Mouse (Mus musculus) bone marrow macrophage, adult 2 months (primary cell): ENCODE data around the gene Syngap1.

Experiments
- CTCF ChIP-seq: IDR thresholded peaks from 2 replicates; pipeline ENCODE4 v1.5.1; 2012; ENCODE audit warnings: low read depth, mild to moderate bottlenecking, low read length, moderate library complexity
- POLR2A ChIP-seq: IDR thresholded peaks from 2 replicates; pipeline ENCODE4 v1.6.1; 2012; ENCODE audit warnings: mild to moderate bottlenecking, low read depth, low read length, borderline replicate concordance

GRCm38 (mm10) chr17:27021076-27021475, 80.0 kb downstream of the Syngap1 start:
- TF ChIP-seq CTCF (no peak), POLR2A (no peak)
